Mouse (Mus musculus) midbrain, postnatal 0 days (tissue): ENCODE measurements around the gene Trappc2l. TPM values are rescaled to one million over a fixed set of nuclear protein-coding genes. Genes with fewer than 3 reads are reported as not detected.
"Not testable (repeated sequence)": the region's sequence is repeated elsewhere in the genome, so short reads cannot be mapped to it uniquely, and the experiment has no call there.

Experiments used
- ATAC-seq: fragments of 200-750 bp; cut with Nextera tagmentation; 2 replicates; pipeline ENCODE4 v1.8.0; 2017; ENCODE audit warnings: moderate number of reproducible peaks, mild to moderate bottlenecking, moderate TSS enrichment, moderate library complexity; ENCODE audit not compliant: low FRiP score
- DNase-seq: peaks from one replicate; pipeline ENCODE4 v3.0.0-alpha.2; 2015; ENCODE audit warnings: low spot score
- H3K27ac ChIP-seq: fragments of 300-500 bp; sonication (generic); 2 replicates; pipeline ENCODE4 v1.5.1; 2014; ENCODE audit warnings: low read depth, mild to moderate bottlenecking, low read length, mixed read lengths
- H3K27me3 ChIP-seq: fragments of 300-500 bp; sonication (generic); 2 replicates; pipeline ENCODE4 v1.6.1; 2014; ENCODE audit warnings: low read length, control low read depth, mixed read lengths; ENCODE audit not compliant: insufficient read depth
- H3K36me3 ChIP-seq: fragments of 300-500 bp; sonication (generic); 2 replicates; pipeline ENCODE4 v1.6.1; 2014; ENCODE audit warnings: low read length, control low read depth, mixed read lengths; ENCODE audit not compliant: insufficient read depth
- H3K4me1 ChIP-seq: fragments of 300-500 bp; sonication (generic); 2 replicates; pipeline ENCODE4 v1.6.1; 2014; ENCODE audit warnings: mild to moderate bottlenecking, control low read depth, antibody characterized with exemption, low read length, mixed read lengths; ENCODE audit not compliant: insufficient read depth
- H3K4me2 ChIP-seq: fragments of 300-500 bp; sonication (generic); 2 replicates; pipeline ENCODE4 v1.6.1; 2014; ENCODE audit warnings: low read depth, mild to moderate bottlenecking, low read length, mixed read lengths; ENCODE audit not compliant: poor library complexity, severe bottlenecking
- H3K4me3 ChIP-seq: fragments of 300-500 bp; sonication (generic); 2 replicates; pipeline ENCODE4 v1.5.1; 2014; ENCODE audit warnings: low read depth, mild to moderate bottlenecking, low read length, moderate library complexity
- H3K9ac ChIP-seq: fragments of 300-500 bp; sonication (generic); replicated peaks from 2 replicates; pipeline ENCODE4 v1.6.1; 2014; ENCODE audit warnings: mild to moderate bottlenecking, low read length, moderate library complexity, mixed read lengths; ENCODE audit not compliant: poor library complexity, severe bottlenecking
- H3K9me3 ChIP-seq: fragments of 300-500 bp; sonication (generic); 2 replicates; pipeline ENCODE4 v1.6.1; 2016; ENCODE audit warnings: low read length, control low read depth
- CTCF ChIP-seq: IDR thresholded peaks from 2 replicates; pipeline ENCODE4 v1.5.1; 2016; ENCODE audit warnings: antibody characterized with exemption, mild to moderate bottlenecking
- WGBS: fragments of 180-500 bp; shearing (Covaris S2); extraction: QIAGEN DNeasy Blood & Tissue Kit; methylation state at CpG from one replicate; pipeline ENCODE4 v1.1.7; 2014; 5-methylcytosine and 5-hydroxymethylcytosine counted together
- polyA plus RNA-seq: library from polyadenylated mRNA; unstranded; fragments of >200 nt; fragmentation: Nextera tagmentation; extraction: Ambion mirVana; gene quantifications from 2 replicates; pipeline ENCODE4 v1.2.1, GENCODE M21; 2015
- total RNA-seq: library from RNA; depleted of rRNA; stranded (reverse); fragments of >200 nt; gene quantifications from 2 replicates; pipeline ENCODE4 v1.2.3, GENCODE M21; 2014

Trappc2l gene
- total and polyA plus RNA-seq, 2 experiments from 2014 or later: 14.1 to 138 TPM

DNA sequence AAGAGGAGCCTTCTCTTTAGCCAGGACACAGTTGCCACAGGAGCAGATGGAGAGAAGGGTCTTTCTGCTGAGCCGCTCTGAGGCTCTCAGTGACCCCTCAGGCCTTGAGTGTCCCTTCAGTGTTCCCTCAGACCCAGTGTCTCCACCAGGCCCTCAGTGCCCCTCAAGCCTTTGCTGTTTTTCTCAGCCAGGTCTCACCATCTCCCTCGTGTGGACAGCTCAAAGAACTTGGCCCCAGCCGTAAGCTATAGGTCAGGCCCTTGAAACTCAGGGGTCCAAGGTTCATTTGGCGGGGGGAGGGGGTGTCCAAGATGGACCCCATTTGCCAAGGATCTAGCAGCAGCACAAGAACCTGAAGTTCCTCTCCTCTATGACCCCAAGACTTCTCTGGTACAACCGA lies 13.2 kb downstream of the Trappc2l start:
- 77% methylated on average over 5 of the region's 5 CpGs for WGBS
- Histone ChIP-seq H3K9ac (no peak overlapping the region), H3K4me3 (no peak overlapping the region), H3K9me3 (no peaks in the 10 kb centered on the region), H3K4me1 (no peaks in the 10 kb centered on the region), H3K36me3 (peaks cover 3% of the 10 kb centered on the region; the same call in 1 of the 2 replicates), H3K4me2 (no peak overlapping the region), H3K27me3 (no peaks in the 10 kb centered on the region), H3K27ac (no peak overlapping the region)
- no peak for ATAC-seq
- DNase-seq: no peak
- peak; percentile 40 for TF ChIP-seq CTCF

- Histone ChIP-seq H3K4me3 (no peak overlapping the region), H3K4me1 (no peaks in the 10 kb centered on the region), H3K36me3 (peaks cover 3% of the 10 kb centered on the region), H3K9ac (no peak overlapping the region), H3K9me3 (no peaks in the 10 kb centered on the region), H3K4me2 (no peak overlapping the region), H3K27ac (no peak overlapping the region), H3K27me3 (no peaks in the 10 kb centered on the region)
- DNase-seq (no peak), ATAC-seq (no peak)
- 85% methylated on average over 9 of the region's 9 CpGs for WGBS
- no peak for TF ChIP-seq CTCF
Measured at GRCm38 (mm10) chr8:122625811-122626210, 14.4 kb downstream of the Trappc2l start.

DNA sequence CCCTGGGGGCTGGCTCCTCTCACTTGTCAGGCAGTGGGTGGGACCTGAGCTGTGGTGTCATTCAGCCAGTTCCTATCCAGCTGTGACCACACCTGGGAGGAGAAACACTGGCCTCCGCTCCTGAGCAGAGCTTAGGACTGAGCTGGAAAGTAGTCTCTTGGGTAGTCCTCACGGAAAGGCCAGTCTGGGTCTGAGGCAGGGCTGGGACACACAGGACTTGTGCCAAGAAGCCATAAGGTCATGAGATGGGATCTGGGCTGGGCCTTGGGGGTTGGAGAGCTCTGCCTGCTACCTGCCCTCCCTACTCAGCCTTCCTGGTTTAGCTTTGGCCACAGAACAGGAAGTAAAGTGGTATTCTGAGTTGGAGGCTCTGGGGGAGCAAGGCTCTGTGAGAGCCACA lies 15.5 kb downstream of the Trappc2l start:
- Histone ChIP-seq H3K27me3 (no peaks in the 10 kb centered on the region), H3K27ac (no peak overlapping the region), H3K9me3 (no peaks in the 10 kb centered on the region), H3K9ac (no peak overlapping the region), H3K4me1 (no peaks in the 10 kb centered on the region), H3K4me2 (no peak overlapping the region), H3K36me3 (peaks cover 3% of the 10 kb centered on the region), H3K4me3 (no peak overlapping the region)
- WGBS: 83% methylated on average over 2 of the region's 2 CpGs
- ATAC-seq (no peak), DNase-seq (no peak)
- no peak for TF ChIP-seq CTCF

GRCm38 (mm10) chr8:122629388-122629787 lies 17.9 kb downstream of the Trappc2l start:
- Histone ChIP-seq H3K36me3 (peaks cover 19% of the 10 kb centered on the region), H3K27ac (no peak overlapping the region), H3K9ac (0 out of 2 replicates have a peak overlapping the region, but pooled peaks have one; percentile 13), H3K4me2 (no peak overlapping the region), H3K9me3 (no peaks in the 10 kb centered on the region), H3K4me1 (no peaks in the 10 kb centered on the region), H3K4me3 (no peak overlapping the region), H3K27me3 (no peaks in the 10 kb centered on the region)
- ATAC-seq (no peak), DNase-seq (no peak)
- TF ChIP-seq CTCF: no peak
- WGBS: 21% methylated on average over 10 of the region's 10 CpGs

- no peak overlapping the region for H3K4me3 ChIP-seq
- H3K4me2 ChIP-seq: no peak overlapping the region
- H3K27me3 ChIP-seq: no peaks in the 10 kb centered on the region
- no peaks in the 10 kb centered on the region for H3K9me3 ChIP-seq
- WGBS: 48% methylated on average over 22 of the region's 22 CpGs
- TF ChIP-seq CTCF: no peak
- H3K36me3 ChIP-seq: peaks cover 32% of the 10 kb centered on the region
- no peaks in the 10 kb centered on the region for H3K4me1 ChIP-seq
- ATAC-seq (no peak), DNase-seq (no peak)
- no peak overlapping the region for H3K27ac ChIP-seq
- H3K9ac ChIP-seq: peak overlapping the region; percentile 44; the same call in 1 of the 2 replicates
Measured at GRCm38 (mm10) chr8:122630696-122631095, 19.3 kb downstream of the Trappc2l start.

DNA sequence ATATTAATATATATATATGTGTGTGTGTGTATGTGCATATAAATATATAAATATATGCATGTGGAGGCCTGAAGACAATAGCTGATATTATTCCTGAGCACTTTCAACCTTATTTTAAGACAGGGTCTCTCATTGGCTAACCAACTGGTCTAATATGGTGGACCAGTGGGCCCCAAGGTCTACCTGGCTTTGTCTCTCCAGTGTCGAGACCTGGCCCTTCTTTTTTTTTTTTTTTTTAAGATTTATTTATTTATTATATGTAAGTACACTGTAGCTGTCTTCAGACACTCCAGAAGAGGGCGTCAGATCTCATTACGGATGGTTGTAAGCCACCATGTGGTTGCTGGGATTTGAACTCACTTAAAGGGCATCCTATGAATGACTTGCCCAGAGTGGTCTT lies 20.7 kb downstream of the Trappc2l start:
- H3K27me3 ChIP-seq, H3K4me1 ChIP-seq, H3K9ac ChIP-seq, H3K4me3 ChIP-seq, H3K27ac ChIP-seq, H3K9me3 ChIP-seq, H3K4me2 ChIP-seq, ATAC-seq, DNase-seq: not testable (repeated sequence)
- WGBS: 84% methylated on average over 3 of the region's 3 CpGs
- H3K36me3 ChIP-seq: peaks cover 37% of the 10 kb centered on the region
